Mouse (Mus musculus) lung, postnatal 0 days (tissue): ENCODE results near the gene Cgref1.

Experiments
- CTCF ChIP-seq: IDR thresholded peaks from 2 replicates; pipeline ENCODE4 v1.5.1; 2016; ENCODE audit warnings: antibody characterized with exemption, mild to moderate bottlenecking
- EP300 ChIP-seq: IDR thresholded peaks from 2 replicates; pipeline ENCODE4 v1.6.1; 2016; ENCODE audit warnings: antibody characterized with exemption, mild to moderate bottlenecking, control low read depth

- TF ChIP-seq CTCF (no peak), EP300 (no peak)
These were observed 24.0 kb upstream of the Cgref1 start for GRCm38 (mm10) chr5:30969440-30969839.
